In genomic region chr15:63675491-63676036, GRCm38 (mm10) we compare ENCODE assay signal across 19 mouse cellular contexts.
A peak's percentile ranks its signal among the peaks of the same experiment; 100 is the strongest.
DNase-seq lines count a peak whose midpoint lies in the region; ATAC-seq and TF ChIP-seq lines count a peak whose summit lies in the region.
"Had no signal": no experiment of that assay in that cellular context is flagged by ENCODE, and none has a peak within 500 bp of the region (broad histone marks: within the 10 kb centered on the region; RNA-seq: fewer than 3 reads in every experiment).

No protein-coding gene starts in this region.

- H3K9ac ChIP-seq in forebrain, embryonic 13.5 days, result no peak overlapping the region
- no peak overlapping the region for H3K9ac ChIP-seq in forebrain, embryonic 12.5 days
- H3K9ac ChIP-seq in lung, embryonic 16.5 days (ENCODE audit: low read length), result no peak overlapping the region
- no peak overlapping the region for H3K9ac ChIP-seq in embryonic facial prominence, embryonic 14.5 days (ENCODE audit: low read depth, low read length)
- no peak overlapping the region for H3K9ac ChIP-seq in midbrain, embryonic 15.5 days
- H3K9ac ChIP-seq: hindbrain, embryonic 13.5 days; liver, embryonic 12.5 days; midbrain, embryonic 12.5 days; neural tube, embryonic 13.5 days; stomach, embryonic 15.5 days had no signal

- no peak for TF ChIP-seq CTCF in lung, adult 2 months (IDR thresholded peaks at IDR 0.05; ENCODE audit: insufficient read depth, low read length)

- WGBS in forebrain, embryonic 13.5 days, result 25% methylated on average over 10 of the region's 10 CpGs
- WGBS in forebrain, embryonic 12.5 days, result 31% methylated on average over 10 of the region's 10 CpGs
- WGBS in lung, embryonic 16.5 days, result 46% methylated on average over 10 of the region's 10 CpGs
- 63% methylated on average over 10 of the region's 10 CpGs for WGBS in lung, adult 2 months
- 34% methylated on average over 10 of the region's 10 CpGs for WGBS in embryonic facial prominence, embryonic 14.5 days
- WGBS in midbrain, embryonic 15.5 days, result 39% methylated on average over 10 of the region's 10 CpGs

- DNase-seq in lung, adult 2 months, result no peak
- DNase-seq in embryonic facial prominence, embryonic 14.5 days (ENCODE audit: low spot score), result peak; percentile 77
- no peak for DNase-seq in heart, adult 8-10 months (ENCODE audit: low spot score)
- DNase-seq in gastrocnemius, postnatal 14 days, result no peak
- DNase-seq: adrenal gland, postnatal 14 days; kidney, adult 18-20 months; kidney, postnatal 36 days; lung, postnatal 10 days; retina, postnatal 1 day had no signal

- intact Hi-C loops in gastrocnemius, postnatal 14 days (cut with DNase I; ENCODE audit: low total_unique reads), result no loop called here

- H3K4me1 ChIP-seq in forebrain, embryonic 13.5 days, result peaks cover 19% of the 10 kb centered on the region
- 0 out of 2 replicates have a peak, but pooled peaks cover 5% of the 10 kb centered on the region for H3K4me1 ChIP-seq in forebrain, embryonic 12.5 days
- peaks cover 12% of the 10 kb centered on the region for H3K4me1 ChIP-seq in lung, embryonic 16.5 days (replicated peaks; ENCODE audit: control insufficient read depth, insufficient read depth, low read length)
- H3K4me1 ChIP-seq in lung, adult 2 months (ENCODE audit: control insufficient read depth, insufficient read depth, low read length), result no peaks in the 10 kb centered on the region
- H3K4me1 ChIP-seq in embryonic facial prominence, embryonic 14.5 days (ENCODE audit: control insufficient read depth, insufficient read depth, low read length), result peaks cover 9% of the 10 kb centered on the region; the same call in 1 of the 2 replicates
- H3K4me1 ChIP-seq in midbrain, embryonic 15.5 days, result peaks cover 2% of the 10 kb centered on the region; the same call in 1 of the 2 replicates
- H3K4me1 ChIP-seq: hindbrain, embryonic 13.5 days; stomach, embryonic 15.5 days had no signal

- ATAC-seq in forebrain, embryonic 13.5 days, result peak; percentile 41; the same call in 1 of the 2 replicates
- no peak for ATAC-seq in forebrain, embryonic 12.5 days (ENCODE audit: low FRiP score)
- ATAC-seq in lung, embryonic 16.5 days (ENCODE audit: low read depth), result no peak
- 0 out of 2 replicates have a peak, but pooled peaks have one; percentile 42 for ATAC-seq in embryonic facial prominence, embryonic 14.5 days (ENCODE audit: low read depth)
- 0 out of 2 replicates have a peak, but pooled peaks have one; percentile 43 for ATAC-seq in midbrain, embryonic 15.5 days (replicated peaks)
- ATAC-seq: liver, embryonic 12.5 days had no signal

- no peaks in the 10 kb centered on the region for H3K27me3 ChIP-seq in forebrain, embryonic 13.5 days
- H3K27me3 ChIP-seq in forebrain, embryonic 12.5 days, result 0 out of 2 replicates have a peak, but pooled peaks cover 7% of the 10 kb centered on the region
- H3K27me3 ChIP-seq in lung, embryonic 16.5 days (ENCODE audit: control insufficient read depth, insufficient read depth, low read depth, low read length), result no peaks in the 10 kb centered on the region
- H3K27me3 ChIP-seq in embryonic facial prominence, embryonic 14.5 days (replicated peaks; ENCODE audit: control insufficient read depth, insufficient read depth, low read length), result no peaks in the 10 kb centered on the region
- peaks cover 7% of the 10 kb centered on the region; the same call in 1 of the 2 replicates for H3K27me3 ChIP-seq in midbrain, embryonic 15.5 days (replicated peaks)
- H3K27me3 ChIP-seq: CH12.LX; hindbrain, embryonic 13.5 days; liver, embryonic 12.5 days; neural tube, embryonic 13.5 days; stomach, embryonic 15.5 days had no signal

- no peak overlapping the region for H3K4me3 ChIP-seq in forebrain, embryonic 13.5 days
- H3K4me3 ChIP-seq in forebrain, embryonic 12.5 days (replicated peaks), result no peak overlapping the region
- H3K4me3 ChIP-seq in lung, embryonic 16.5 days (ENCODE audit: low read length), result no peak overlapping the region
- H3K4me3 ChIP-seq in lung, adult 2 months (replicated peaks; ENCODE audit: extremely low read depth, low read depth, low read length), result no peak overlapping the region
- no peak overlapping the region for H3K4me3 ChIP-seq in embryonic facial prominence, embryonic 14.5 days (ENCODE audit: low read depth, low read length)
- H3K4me3 ChIP-seq in midbrain, embryonic 15.5 days, result no peak overlapping the region
- H3K4me3 ChIP-seq: hindbrain, embryonic 13.5 days; liver, embryonic 12.5 days; midbrain, embryonic 12.5 days; neural tube, embryonic 13.5 days; stomach, embryonic 15.5 days had no signal

- no peak for TF ChIP-seq POLR2A in lung, adult 2 months (IDR thresholded peaks at IDR 0.05; ENCODE audit: borderline replicate concordance, extremely low read depth, low read depth, low read length)

- no peak overlapping the region for H3K4me2 ChIP-seq in forebrain, embryonic 13.5 days
- H3K4me2 ChIP-seq in forebrain, embryonic 12.5 days, result no peak overlapping the region
- no peak overlapping the region for H3K4me2 ChIP-seq in lung, embryonic 16.5 days (ENCODE audit: low read depth, low read length)
- H3K4me2 ChIP-seq in embryonic facial prominence, embryonic 14.5 days (ENCODE audit: low read depth, low read length), result no peak overlapping the region
- H3K4me2 ChIP-seq in midbrain, embryonic 15.5 days, result no peak overlapping the region
- H3K4me2 ChIP-seq: hindbrain, embryonic 13.5 days; liver, embryonic 12.5 days; midbrain, embryonic 12.5 days; neural tube, embryonic 13.5 days; stomach, embryonic 15.5 days had no signal

- no peak overlapping the region for H3K27ac ChIP-seq in forebrain, embryonic 13.5 days
- H3K27ac ChIP-seq in forebrain, embryonic 12.5 days, result no peak overlapping the region
- 0 out of 2 replicates have a peak overlapping the region, but pooled peaks have one; percentile 9 for H3K27ac ChIP-seq in lung, embryonic 16.5 days (ENCODE audit: low read length)
- H3K27ac ChIP-seq in embryonic facial prominence, embryonic 14.5 days (replicated peaks; ENCODE audit: low read depth, low read length), result peak overlapping the region; percentile 62
- H3K27ac ChIP-seq in midbrain, embryonic 15.5 days, result no peak overlapping the region
- H3K27ac ChIP-seq: hindbrain, embryonic 13.5 days; liver, embryonic 12.5 days; midbrain, embryonic 12.5 days; neural tube, embryonic 13.5 days; stomach, embryonic 15.5 days had no signal

- H3K9me3 ChIP-seq in forebrain, embryonic 13.5 days (replicated peaks), result no peaks in the 10 kb centered on the region
- H3K9me3 ChIP-seq in forebrain, embryonic 12.5 days, result no peaks in the 10 kb centered on the region
- no peaks in the 10 kb centered on the region for H3K9me3 ChIP-seq in lung, embryonic 16.5 days (ENCODE audit: control insufficient read depth, low read length)
- H3K9me3 ChIP-seq in embryonic facial prominence, embryonic 14.5 days (ENCODE audit: control insufficient read depth, low read length), result no peaks in the 10 kb centered on the region
- H3K9me3 ChIP-seq in midbrain, embryonic 15.5 days, result no peaks in the 10 kb centered on the region
- H3K9me3 ChIP-seq: hindbrain, embryonic 13.5 days; midbrain, embryonic 12.5 days; stomach, embryonic 15.5 days had no signal

- no peaks in the 10 kb centered on the region for H3K36me3 ChIP-seq in forebrain, embryonic 13.5 days (ENCODE audit: poor library complexity, severe bottlenecking)
- H3K36me3 ChIP-seq in forebrain, embryonic 12.5 days (replicated peaks), result no peaks in the 10 kb centered on the region
- H3K36me3 ChIP-seq in lung, embryonic 16.5 days (ENCODE audit: control insufficient read depth, insufficient read depth, low read length), result no peaks in the 10 kb centered on the region
- H3K36me3 ChIP-seq in embryonic facial prominence, embryonic 14.5 days (ENCODE audit: control insufficient read depth, insufficient read depth, low read length), result no peaks in the 10 kb centered on the region
- H3K36me3 ChIP-seq in midbrain, embryonic 15.5 days (replicated peaks), result no peaks in the 10 kb centered on the region
- H3K36me3 ChIP-seq: hindbrain, embryonic 13.5 days; liver, embryonic 12.5 days; midbrain, embryonic 12.5 days; neural tube, embryonic 13.5 days; stomach, embryonic 15.5 days had no signal

Comparison
In these comparisons a context has a peak if more than half of its experiments do, and no peak if none do; other contexts are left out.
1. ATAC-seq: peak in forebrain, embryonic 13.5 days (single experiment), embryonic facial prominence, embryonic 14.5 days (single experiment) and midbrain, embryonic 15.5 days (single experiment); none in forebrain, embryonic 12.5 days (single experiment) and lung, embryonic 16.5 days (single experiment).
2. H3K27ac ChIP-seq: peak in lung, embryonic 16.5 days (single experiment) and embryonic facial prominence, embryonic 14.5 days (single experiment); none in forebrain, embryonic 13.5 days (single experiment), forebrain, embryonic 12.5 days (single experiment) and midbrain, embryonic 15.5 days (single experiment).